Mouse (Mus musculus): ENCODE data around the gene Slc35b1. TPM values are rescaled to one million over a fixed set of nuclear protein-coding genes. Genes with fewer than 3 reads are reported as not detected.
A peak's percentile ranks its signal among the peaks of the same experiment; 100 is the strongest.
"Not testable (repeated sequence)": the region's sequence is repeated elsewhere in the genome, so short reads cannot be mapped to it uniquely, and the experiment has no call there.

The Slc35b1 gene
- total RNA-seq, 1 experiment from 2014 or later: 79.4 TPM

GRCm38 (mm10) chr11:95391201-95391600 is 6.7 kb downstream of the Slc35b1 start:
- no peak for ATAC-seq (replicated peaks; ENCODE audit: insufficient number of reproducible peaks, low FRiP score, low TSS enrichment, poor library complexity, severe bottlenecking)

GRCm38 (mm10) chr11:95391743-95392142 is 7.3 kb downstream of the Slc35b1 start:
- no peak for ATAC-seq (replicated peaks; ENCODE audit: insufficient number of reproducible peaks, low FRiP score, low TSS enrichment, poor library complexity, severe bottlenecking)

- no peak for ATAC-seq (replicated peaks; ENCODE audit: insufficient number of reproducible peaks, low FRiP score, low TSS enrichment, poor library complexity, severe bottlenecking)
These were observed 7.8 kb downstream of the Slc35b1 start for GRCm38 (mm10) chr11:95392223-95392667.

GRCm38 (mm10) chr11:95392708-95393499 is 8.4 kb downstream of the Slc35b1 start:
- ATAC-seq (replicated peaks; ENCODE audit: insufficient number of reproducible peaks, low FRiP score, low TSS enrichment, poor library complexity, severe bottlenecking): no peak

- no peak for ATAC-seq (replicated peaks; ENCODE audit: insufficient number of reproducible peaks, low FRiP score, low TSS enrichment, poor library complexity, severe bottlenecking)
These were observed 9.0 kb downstream of the Slc35b1 start for GRCm38 (mm10) chr11:95393500-95393816.

GRCm38 (mm10) chr11:95394112-95394511 is 9.6 kb downstream of the Slc35b1 start:
- ATAC-seq (replicated peaks; ENCODE audit: insufficient number of reproducible peaks, low FRiP score, low TSS enrichment, poor library complexity, severe bottlenecking): no peak

- no peak for ATAC-seq (replicated peaks; ENCODE audit: insufficient number of reproducible peaks, low FRiP score, low TSS enrichment, poor library complexity, severe bottlenecking)
These were observed 12.1 kb downstream of the Slc35b1 start for GRCm38 (mm10) chr11:95396548-95396947.

- ATAC-seq (replicated peaks; ENCODE audit: insufficient number of reproducible peaks, low FRiP score, low TSS enrichment, poor library complexity, severe bottlenecking): peak; percentile 76
These were observed 13.6 kb downstream of the Slc35b1 start for GRCm38 (mm10) chr11:95397843-95398835.

- no peak for ATAC-seq (replicated peaks; ENCODE audit: insufficient number of reproducible peaks, low FRiP score, low TSS enrichment, poor library complexity, severe bottlenecking)
These were observed 15.1 kb downstream of the Slc35b1 start for GRCm38 (mm10) chr11:95399520-95400020.

GRCm38 (mm10) chr11:95401568-95401967 is 17.1 kb downstream of the Slc35b1 start:
- no peak for ATAC-seq (replicated peaks; ENCODE audit: insufficient number of reproducible peaks, low FRiP score, low TSS enrichment, poor library complexity, severe bottlenecking)

GRCm38 (mm10) chr11:95402196-95402595 is 17.7 kb downstream of the Slc35b1 start:
- no peak for ATAC-seq (replicated peaks; ENCODE audit: insufficient number of reproducible peaks, low FRiP score, low TSS enrichment, poor library complexity, severe bottlenecking)

GRCm38 (mm10) chr11:95402658-95403101 is 18.2 kb downstream of the Slc35b1 start:
- no peak for ATAC-seq (replicated peaks; ENCODE audit: insufficient number of reproducible peaks, low FRiP score, low TSS enrichment, poor library complexity, severe bottlenecking)

- ATAC-seq (replicated peaks; ENCODE audit: insufficient number of reproducible peaks, low FRiP score, low TSS enrichment, poor library complexity, severe bottlenecking): no peak
These were observed 19.2 kb downstream of the Slc35b1 start for GRCm38 (mm10) chr11:95403382-95404340.

GRCm38 (mm10) chr11:95405771-95406170 is 21.3 kb downstream of the Slc35b1 start:
- no peak for ATAC-seq (replicated peaks; ENCODE audit: insufficient number of reproducible peaks, low FRiP score, low TSS enrichment, poor library complexity, severe bottlenecking)

GRCm38 (mm10) chr11:95406398-95406797 is 21.9 kb downstream of the Slc35b1 start:
- ATAC-seq (replicated peaks; ENCODE audit: insufficient number of reproducible peaks, low FRiP score, low TSS enrichment, poor library complexity, severe bottlenecking): not testable (repeated sequence)

- ATAC-seq (replicated peaks; ENCODE audit: insufficient number of reproducible peaks, low FRiP score, low TSS enrichment, poor library complexity, severe bottlenecking): no peak
These were observed 25.1 kb downstream of the Slc35b1 start for GRCm38 (mm10) chr11:95409450-95410112.

GRCm38 (mm10) chr11:95411453-95412013 is 27.0 kb downstream of the Slc35b1 start:
- no peak for ATAC-seq (replicated peaks; ENCODE audit: insufficient number of reproducible peaks, low FRiP score, low TSS enrichment, poor library complexity, severe bottlenecking)
